Mouse (Mus musculus): Measurements from ENCODE around the gene Xrn2. TPM values are rescaled to one million over a fixed set of nuclear protein-coding genes. Genes with fewer than 3 reads are reported as not detected.

Gene Xrn2
- total RNA-seq, 2 experiments from 2014 or later, result 23.6 to 28.0 TPM

Other genes with a start within 250 kb of the Xrn2 start
- gene Kiz, start 157.1 kb upstream of the Xrn2 start, total RNA-seq (2021), result 10 to 100 TPM; 54.5 to 64.3 TPM
- not detected for gene Nkx2-4, start 72.4 kb downstream of the Xrn2 start, total RNA-seq (2021)
- gene Nkx2-2, start 181.2 kb downstream of the Xrn2 start, total RNA-seq (2021), result not detected